Mouse (Mus musculus) embryo, embryonic 11.5 days (tissue): Measurements from ENCODE around the gene Dlg2.
A peak's percentile ranks its signal among the peaks of the same experiment; 100 is the strongest.

Experiments
- DNase-seq: peaks from one replicate; pipeline ENCODE4 v3.0.0-alpha.2; 2012; ENCODE audit warnings: low read depth, low spot score

Gene Dlg2

DNA sequence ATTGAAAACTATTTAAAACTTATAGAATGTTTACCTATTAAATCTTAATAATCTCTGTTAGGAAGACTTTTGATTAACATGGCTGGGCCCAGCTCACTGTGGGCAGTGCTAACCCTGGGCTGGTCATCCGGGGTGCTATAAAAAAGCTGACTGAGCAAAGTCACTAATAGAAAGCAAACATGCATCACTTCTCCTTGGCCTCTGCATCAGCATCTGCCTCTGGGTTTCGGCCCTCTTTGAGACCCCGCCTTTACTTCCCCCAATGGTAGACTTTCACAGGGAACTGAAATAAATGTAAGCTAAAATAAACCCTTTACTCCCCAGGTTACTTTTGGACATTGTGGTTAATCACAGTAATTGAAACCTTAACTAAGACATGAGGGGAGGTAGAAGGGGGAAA lies 1264.3 kb downstream of the Dlg2 start:
- DNase-seq, result no peak

DNA sequence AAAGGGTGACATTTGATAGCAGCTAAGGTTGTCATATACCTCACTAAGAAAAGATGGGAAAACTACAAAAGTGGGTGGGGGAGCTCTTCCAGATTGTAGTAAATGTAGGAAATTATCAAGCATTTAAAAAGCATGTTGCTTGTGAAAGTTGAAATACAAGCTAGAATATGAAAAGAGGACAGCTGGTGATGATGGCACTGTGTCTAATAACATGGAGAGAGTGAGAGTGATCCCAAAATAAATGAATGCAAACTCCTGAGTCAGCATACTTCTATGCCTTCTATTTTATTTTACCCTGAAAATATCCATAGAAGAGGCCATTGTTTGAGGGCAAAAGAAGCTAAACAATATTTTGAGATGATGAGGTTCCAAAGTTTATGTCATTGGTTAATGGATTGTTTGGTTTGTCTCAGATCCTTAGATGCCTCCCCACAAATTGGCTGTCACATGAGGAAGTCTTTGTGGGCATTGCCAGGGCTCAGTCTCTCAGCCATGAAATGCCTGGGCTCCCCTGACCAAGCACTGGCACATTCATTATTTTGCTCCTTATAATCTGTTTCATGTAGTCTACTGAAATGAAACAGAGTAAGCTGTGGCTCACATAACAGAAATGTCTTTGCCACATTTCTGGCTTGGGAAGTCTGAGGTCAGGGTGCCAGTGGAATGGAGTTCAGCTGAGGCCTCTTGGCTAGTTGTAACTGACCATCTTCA lies 1276.8 kb downstream of the Dlg2 start:
- no peak for DNase-seq

DNA sequence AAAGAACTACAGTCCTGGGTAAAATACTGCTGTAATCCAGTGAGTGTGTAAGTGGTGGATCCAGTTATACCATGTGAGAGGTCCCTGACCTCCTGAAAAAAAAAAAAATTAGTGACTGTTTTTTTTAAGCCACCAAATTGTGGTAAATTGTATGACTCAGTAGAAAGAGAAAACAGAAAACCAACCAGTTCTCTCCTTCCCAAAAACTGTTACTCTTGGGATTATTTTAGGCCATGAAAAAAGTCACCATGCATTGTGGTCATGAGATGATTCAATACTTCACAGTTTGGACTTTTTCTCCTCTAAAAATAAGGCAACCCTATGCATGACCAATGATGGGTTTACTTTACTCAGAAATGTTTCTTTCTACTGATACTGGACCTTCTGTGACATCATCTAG lies 1291.2 kb downstream of the Dlg2 start:
- DNase-seq, result no peak

DNA sequence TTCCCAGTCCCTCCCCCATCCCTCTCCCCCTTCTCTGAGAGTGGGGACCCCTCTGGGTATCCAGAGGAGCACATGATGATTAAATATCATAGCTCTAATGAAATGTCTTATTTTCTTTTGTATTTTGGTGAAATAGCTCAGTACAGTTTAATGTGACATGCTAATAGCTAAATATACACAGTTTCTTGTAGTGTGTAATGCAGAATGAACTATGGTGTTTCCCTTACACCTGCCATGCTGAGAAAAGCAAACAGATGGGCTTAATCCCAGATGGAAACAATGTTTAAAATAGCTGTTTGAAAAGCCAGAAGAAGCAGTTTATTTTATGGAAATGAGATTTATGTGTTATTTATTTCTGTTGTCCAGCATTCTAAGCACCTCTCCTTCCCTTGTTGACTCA lies 1302.2 kb downstream of the Dlg2 start:
- DNase-seq, result no peak

DNA sequence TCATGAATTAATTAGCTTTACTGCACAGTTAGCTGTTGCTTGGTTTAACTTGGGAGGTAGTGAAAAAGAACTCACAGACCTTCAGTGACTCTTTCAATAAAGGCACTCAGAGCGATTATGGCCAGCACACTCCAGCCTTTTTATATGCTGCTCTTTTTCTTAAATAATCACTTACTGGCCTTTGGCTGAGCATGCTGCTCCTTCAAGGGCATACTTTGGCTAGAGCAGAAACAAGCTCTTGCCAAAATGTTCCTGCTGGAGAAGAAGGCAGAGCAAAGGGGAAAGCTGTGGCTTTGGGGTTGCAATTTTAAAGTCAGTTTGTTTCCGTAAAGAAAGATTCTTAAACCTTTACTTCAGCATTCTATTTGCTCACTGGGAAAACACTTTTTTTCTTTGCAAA lies 1308.1 kb downstream of the Dlg2 start:
- no peak for DNase-seq

DNA sequence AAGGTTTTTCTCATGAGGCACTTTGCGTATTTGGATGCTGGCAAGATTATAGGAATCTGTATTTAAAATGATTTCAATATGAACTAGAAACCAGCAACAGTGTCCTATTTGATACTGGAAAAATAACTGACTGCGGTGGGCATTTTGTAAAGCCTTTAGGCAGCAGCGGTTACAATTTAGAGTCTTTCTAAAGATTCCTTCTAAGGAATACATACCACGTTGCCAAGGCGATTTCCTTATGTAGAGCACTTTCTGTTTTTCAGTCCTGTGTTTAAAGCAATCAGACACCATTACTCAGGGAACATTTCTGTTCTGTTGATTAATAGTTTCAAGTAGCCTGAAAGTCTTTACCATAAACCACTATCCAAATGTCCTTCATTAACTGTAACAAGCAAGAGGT lies 1309.0 kb downstream of the Dlg2 start:
- DNase-seq, result no peak

DNA sequence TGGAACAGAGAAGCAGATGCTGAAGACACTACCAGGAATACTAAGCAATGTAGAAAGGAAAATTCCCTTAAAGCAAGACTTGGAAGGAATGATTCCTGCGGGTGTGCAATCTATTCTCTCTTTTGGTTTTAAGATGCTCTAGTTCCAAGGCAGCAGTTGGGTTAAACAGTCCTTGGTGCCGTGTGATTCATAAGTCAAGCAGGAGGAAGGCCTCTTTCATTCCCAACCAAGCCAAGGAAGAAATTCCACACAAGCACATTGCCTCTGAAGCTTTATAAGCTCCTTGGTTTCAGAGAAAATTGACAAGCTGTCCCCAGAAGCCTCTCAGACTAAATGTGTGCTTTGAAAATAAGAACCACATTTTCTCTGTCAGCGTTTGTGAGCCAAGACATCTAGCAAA lies 1309.4 kb downstream of the Dlg2 start:
- no peak for DNase-seq

DNA sequence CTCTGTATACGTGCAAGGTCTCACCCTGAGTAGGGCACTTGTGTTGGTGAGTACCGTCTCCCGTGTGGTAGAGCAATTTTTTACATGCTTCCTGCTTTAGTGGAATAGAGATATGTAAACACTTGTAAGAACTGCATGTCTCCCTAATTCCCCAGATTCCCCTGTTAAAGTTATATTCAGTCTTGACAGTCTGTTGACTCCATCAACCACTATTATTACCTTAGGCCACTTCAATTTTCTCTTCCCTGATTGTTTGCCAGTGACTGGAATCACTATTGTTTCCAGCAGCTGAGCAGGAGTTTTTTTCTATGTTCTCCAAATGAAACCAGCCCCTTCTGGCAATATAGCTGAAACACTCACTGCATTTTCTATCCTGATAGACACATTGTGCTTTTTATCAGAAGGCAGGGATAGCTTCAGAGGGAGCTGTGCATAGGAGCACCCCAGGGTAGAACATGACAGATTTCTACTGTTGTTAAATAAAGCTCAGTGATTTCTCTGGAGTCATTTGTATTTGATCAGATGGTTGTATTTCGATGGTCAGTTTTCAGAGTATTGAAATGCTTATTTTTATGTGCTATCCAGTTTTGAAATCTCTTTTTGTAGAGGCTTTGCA lies 1314.6 kb downstream of the Dlg2 start:
- DNase-seq, result no peak

DNA sequence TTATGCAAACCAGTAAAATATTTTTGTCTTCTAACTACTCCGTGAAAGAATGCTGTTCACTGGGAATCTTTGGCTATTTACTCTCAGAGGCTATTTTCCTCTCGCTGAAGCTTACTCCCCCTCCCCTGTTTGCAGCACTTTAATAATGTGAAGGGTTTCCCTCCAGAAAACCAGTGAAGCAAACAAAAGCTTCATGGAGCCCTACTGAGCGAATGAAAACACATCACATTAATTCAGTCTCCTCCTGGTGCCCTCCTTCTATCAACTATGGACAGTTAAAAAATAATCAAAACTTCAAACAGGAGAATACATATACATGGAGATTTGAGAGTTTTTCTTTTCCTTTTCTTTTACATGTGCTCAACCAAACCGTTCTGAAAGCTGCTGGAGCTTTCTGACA lies 1330.2 kb downstream of the Dlg2 start:
- no peak for DNase-seq

DNA sequence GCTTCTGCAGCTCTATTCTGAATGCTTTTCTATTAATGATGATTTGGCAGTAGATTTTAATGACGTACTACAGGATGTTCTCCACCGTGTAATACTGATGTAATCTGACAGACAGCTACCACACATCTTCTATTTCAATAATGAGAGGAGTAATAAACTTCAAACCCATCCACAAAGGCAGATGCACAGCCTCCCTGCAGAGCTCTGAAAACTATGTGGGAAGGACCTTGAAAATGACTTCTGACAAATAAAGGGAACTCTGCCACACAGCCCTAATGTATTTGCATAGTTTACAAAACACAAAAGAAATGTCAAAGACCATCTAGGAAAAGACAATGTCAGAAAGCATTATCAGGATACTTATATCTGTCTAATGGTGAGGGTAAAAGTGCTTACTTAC lies 1334.3 kb downstream of the Dlg2 start:
- DNase-seq, result no peak

DNA sequence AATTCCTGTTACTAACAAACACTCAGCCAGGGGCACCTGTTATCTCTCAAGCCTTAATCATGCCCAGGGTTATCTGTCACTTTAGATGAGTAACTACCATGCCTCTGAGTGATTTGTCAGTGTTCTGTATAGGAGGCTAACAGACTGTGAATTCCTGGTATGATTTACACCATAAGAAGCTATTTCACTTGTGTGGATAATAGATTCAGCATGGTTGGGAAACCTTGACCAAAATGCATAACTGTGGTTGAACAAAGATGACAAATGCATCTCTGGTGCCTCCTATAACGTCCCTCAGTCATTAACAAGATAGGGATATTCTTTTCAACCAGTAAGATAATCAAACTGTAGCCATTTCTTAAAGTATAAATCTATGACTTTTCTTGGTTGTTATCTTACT lies 1341.5 kb downstream of the Dlg2 start:
- DNase-seq, result no peak

DNA sequence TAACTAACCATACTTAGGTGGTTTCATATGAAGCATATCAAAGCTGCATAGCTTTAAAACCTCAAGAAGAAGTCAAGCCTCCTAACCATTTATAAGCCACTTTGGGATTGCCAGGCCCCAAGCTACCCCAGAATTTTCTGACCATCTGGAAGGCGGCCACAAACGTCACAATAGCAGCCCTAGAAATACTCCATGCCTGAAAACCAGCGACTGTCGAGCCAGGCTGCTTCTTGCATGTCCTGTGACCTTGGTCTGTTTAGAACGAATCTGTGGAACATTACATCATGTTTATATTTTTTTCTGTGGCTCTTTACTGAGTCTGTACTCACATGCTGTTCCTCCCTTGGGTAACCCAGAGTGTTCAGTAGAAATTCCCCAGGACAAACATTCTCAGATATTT lies 1355.7 kb downstream of the Dlg2 start:
- no peak for DNase-seq

DNA sequence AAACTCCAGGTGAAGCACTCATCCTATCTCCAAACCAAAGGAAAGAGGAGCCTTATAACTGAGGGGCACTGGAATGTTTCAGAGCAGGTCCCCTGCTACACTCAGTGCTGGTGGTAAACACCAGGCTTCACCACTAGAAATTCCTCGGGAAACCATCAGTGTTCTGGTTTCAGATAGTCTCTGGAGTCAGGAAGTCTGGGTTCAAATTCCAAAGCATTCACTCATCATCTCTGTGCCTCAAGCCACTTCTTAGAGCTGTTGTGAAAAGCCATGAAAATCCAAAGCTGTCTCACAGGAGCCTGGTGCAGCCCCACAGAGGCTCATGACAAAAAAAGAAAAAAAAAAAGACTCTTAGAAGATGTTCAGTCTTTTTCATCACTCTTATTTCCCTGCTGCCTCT lies 1369.3 kb downstream of the Dlg2 start:
- DNase-seq, result no peak

DNA sequence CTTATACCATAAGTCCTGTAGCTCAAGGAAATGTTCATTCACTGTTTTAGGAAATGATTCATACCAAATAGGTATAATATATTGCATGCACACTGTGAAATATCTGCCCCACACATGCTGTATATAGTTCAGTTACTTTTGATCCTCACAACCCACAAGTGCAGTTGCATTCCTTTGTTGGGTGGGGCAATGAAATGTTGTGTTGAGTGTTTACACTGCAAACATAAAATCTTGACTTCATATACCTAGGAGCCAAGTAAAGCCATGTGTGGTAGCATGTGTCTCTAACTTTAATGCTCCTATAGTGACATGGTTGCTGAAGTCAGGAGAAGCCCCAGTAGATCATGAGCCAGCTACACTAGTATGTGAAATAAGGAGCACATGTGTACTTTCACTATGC lies 1372.9 kb downstream of the Dlg2 start:
- no peak for DNase-seq

DNA sequence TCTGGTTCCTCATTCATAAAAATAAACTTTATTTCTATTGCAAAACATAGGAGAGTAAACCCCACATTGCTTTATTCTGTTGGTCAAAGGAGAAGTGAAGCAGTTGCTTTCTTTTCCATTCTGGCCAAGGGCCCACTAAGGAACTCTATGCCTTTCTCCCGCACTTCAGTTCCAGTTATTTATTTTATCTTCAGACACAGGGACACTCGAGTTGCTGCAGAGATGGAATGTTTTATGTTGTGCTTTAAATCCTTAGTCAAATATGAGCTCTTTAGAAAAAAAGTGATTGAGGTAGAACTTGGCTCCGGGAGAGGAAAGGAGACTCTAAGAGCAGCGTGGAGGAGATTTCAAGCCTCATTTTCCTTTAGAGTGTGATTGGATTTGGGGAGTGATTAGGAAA lies 1377.2 kb downstream of the Dlg2 start:
- no peak for DNase-seq

DNA sequence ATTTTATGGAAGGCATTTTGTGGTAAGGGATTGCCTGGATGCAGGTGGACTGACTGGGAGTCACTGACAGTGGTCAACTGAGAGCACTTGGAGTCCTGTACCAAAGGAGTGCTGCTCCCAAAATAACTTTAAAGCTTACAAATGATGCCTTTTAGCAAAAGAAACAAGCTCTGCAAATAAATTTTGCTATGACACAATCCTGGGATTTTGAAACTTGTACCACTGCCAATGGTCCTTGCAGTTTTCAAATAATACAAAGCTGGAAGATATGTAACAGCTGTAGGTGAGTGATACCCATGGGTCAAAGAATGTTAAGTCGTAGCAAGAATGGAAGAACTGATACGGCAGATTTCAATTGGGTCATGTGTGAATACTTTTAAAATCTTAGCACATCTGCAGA lies 1380.5 kb downstream of the Dlg2 start:
- no peak for DNase-seq

DNA sequence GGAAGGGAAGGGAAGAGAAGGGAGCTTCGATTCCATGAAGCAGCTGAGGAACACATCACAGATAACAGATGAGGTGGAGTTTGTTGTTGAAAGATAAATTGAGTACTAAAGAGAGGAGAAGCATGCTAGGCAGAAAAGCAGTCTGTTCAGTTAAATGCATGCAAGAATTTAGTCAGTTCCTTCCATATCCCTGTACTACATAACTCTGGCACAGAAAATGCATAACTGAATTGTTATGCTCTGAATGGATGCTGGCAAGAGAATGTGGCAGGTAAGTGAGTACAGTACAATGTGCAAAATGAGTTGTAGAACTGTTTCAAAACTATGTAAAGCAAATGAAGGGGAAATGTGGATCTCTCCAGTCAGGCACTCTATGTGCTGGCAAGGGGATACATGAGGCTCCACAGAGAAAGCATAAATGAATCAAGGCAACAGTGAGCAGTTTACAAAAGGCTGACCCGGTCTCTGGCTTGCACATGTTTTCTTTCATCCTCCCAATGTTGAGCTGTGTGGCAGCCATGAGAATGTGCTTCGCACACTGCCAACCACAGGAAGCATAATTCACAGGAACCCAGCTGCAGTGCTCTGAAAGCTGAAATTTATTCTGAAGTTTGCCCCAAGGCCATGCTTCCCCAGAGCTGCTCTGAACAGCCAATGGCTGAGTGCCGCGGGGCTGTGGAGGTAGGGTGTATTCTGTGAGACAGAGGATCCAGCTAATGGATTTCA lies 1386.5 kb downstream of the Dlg2 start:
- DNase-seq, result peak; percentile 14

DNA sequence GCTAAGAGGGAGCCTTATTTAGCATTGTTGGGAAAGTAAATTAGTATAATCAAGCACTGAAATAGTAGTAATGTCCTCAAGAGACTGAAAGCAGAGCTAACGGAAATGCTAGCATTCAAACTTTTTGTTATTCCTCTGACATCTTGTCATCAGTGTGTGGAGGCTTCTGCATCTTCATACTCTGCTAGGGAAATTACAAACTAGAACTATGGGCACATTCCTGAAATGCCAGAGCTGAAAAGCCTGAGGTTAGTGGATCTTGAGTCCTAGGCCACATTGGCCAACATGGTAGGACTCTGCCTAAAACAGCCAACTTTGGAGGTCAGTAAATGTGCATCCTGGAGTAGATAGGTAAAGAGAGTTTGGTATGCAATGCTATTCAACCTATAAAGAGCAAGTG lies 1392.4 kb downstream of the Dlg2 start:
- no peak for DNase-seq

DNA sequence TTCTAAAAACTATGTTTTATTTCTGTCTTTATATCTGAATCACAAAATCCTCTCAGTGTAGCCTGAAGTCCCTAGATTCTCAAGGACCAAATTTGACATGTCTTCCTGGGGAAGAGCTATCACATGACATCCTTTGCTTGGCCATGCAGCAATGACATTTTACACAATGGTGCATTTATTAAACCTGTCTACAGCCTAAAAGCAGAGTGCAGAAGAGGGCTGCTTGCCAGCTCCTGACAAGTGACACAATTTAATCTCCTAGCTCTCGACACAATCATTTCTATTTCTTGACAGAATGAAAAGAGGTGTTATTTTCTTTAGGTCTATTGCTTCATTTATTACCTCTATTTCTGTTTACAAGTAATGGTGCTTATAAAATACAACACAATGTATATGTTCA lies 1400.4 kb downstream of the Dlg2 start:
- no peak for DNase-seq

DNA sequence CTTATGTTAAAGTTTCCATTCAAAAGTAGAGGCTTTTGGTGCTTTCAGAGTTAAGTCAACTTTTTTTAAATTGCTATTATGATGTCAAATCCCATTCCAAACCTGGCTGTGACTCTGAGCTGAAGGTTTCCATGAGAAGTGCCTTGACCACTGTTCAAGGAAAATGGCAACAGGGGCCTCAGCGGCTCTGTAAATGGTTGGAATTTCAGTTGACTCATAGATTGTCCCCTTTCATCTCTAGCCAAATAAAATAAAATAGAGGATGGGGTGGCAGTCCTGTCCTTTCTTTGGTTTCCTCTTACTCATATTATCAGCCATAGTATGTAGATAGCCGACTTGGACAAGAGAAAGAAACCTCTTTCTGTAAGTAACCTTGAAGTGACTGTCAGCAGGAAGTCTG lies 1401.3 kb downstream of the Dlg2 start:
- no peak for DNase-seq

DNA sequence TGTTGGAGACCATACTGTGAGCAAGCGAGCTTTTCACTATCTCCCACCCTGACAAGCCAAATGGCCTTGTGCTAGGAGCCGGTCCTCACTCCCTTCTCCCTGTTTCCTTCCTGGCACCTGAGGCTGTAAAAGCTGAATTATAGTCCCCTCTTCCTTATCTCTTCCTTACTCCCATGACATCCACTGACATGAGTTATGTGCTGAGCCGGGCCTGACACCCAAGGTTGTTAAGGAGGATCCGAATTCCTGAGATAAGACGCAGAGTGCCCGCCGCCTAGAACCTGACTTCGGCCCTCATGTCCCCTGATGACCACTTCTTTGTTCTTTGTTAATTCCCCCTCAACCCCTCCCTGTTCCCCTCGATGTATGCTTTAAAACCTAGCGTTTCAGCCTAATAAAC lies 1409.9 kb downstream of the Dlg2 start:
- no peak for DNase-seq

DNA sequence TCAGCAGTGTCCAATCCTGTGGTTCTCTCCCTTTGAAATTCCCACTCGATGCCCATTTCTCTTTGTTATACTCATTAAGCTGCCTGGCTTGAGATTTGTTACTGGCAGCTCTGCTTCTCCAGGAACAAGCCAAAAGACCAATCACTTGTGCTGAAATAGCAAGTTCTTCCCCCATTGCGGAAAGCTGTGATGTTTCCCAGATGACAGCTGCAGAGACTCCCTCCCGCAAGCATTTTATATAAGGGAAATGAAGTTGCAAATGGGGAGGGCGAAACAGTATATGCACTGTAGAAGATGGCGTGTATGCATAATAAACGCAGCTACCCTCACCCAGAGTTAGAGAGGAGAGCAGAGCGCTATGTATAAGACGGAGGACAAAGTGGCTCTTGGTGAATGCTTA lies 1417.5 kb downstream of the Dlg2 start:
- DNase-seq, result no peak

DNA sequence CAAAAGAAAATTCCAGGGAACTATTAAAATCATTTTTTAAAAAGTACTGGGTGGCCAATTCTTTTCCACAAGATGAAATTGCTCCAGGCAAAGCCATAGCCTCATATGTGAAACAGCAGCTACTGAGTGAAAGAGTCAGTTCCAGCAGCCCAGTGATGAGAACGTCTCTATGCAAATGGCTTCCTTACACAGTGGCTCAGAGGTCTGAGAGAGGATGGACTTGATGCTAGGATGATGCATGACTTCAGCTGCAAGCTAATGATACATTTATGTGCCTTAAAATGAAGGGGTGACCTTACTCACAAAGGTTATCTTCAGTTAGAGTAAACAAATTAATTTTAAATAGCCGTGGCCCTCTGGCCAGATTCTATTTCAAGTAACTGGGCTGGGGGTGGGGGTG lies 1420.5 kb downstream of the Dlg2 start:
- no peak for DNase-seq
